Mouse (Mus musculus): ENCODE measurements around the gene Aars2. TPM values are rescaled to one million over a fixed set of nuclear protein-coding genes. Genes with fewer than 3 reads are reported as not detected.

The Aars2 gene
- total RNA-seq, 2 experiments from 2014 or later, result 19.4 to 19.6 TPM

- intact Hi-C loops (cut with DNase I), result no loop called here
- DNase-seq, result no peak
Observed at GRCm38 (mm10) chr17:45556107-45556489, 49.5 kb downstream of the Aars2 start.

- intact Hi-C loops (cut with DNase I), result no loop called here
- no peak for DNase-seq
Observed at GRCm38 (mm10) chr17:45556514-45557245, 50.0 kb downstream of the Aars2 start.

- intact Hi-C loops (cut with DNase I), result no loop called here
- DNase-seq, result no peak
Observed at GRCm38 (mm10) chr17:45557246-45557824, 50.7 kb downstream of the Aars2 start.

- intact Hi-C loops (cut with DNase I), result no loop called here
- no peak for DNase-seq
Observed at GRCm38 (mm10) chr17:45557998-45558862, 51.6 kb downstream of the Aars2 start.

GRCm38 (mm10) chr17:45559732-45560525, 53.3 kb downstream of the Aars2 start:
- intact Hi-C loops (cut with DNase I), result loop anchor here (10.0 kb wide), 1 partner anchor 605 kb away; the partner anchor contains the start of gene Gtpbp2
- DNase-seq, result no peak

- intact Hi-C loops (cut with DNase I), result loop anchor here (10.0 kb wide), 1 partner anchor 602 kb away; the partner anchor contains the start of gene Gtpbp2
- DNase-seq, result no peak
Observed at GRCm38 (mm10) chr17:45563216-45563615, 56.6 kb downstream of the Aars2 start.

GRCm38 (mm10) chr17:45563655-45564530, 57.3 kb downstream of the Aars2 start, which contains the start of gene Slc35b2:
Gene Slc35b2, plus strand, starts transcription at chr17:45563874.
- peak; percentile 94 to 96 for DNase-seq
- intact Hi-C loops (cut with DNase I), result loop anchor here (10.0 kb wide), 1 partner anchor 601 kb away; the partner anchor contains the start of gene Gtpbp2

- DNase-seq, result no peak
- intact Hi-C loops (cut with DNase I), result loop anchor here (10.0 kb wide), 1 partner anchor 600 kb away; the partner anchor contains the start of gene Gtpbp2
Observed at GRCm38 (mm10) chr17:45564531-45565084, 58.0 kb downstream of the Aars2 start.

GRCm38 (mm10) chr17:45565103-45565502, 58.5 kb downstream of the Aars2 start:
- intact Hi-C loops (cut with DNase I), result loop anchor here (10.0 kb wide), 1 partner anchor 600 kb away; the partner anchor contains the start of gene Gtpbp2
- no peak for DNase-seq

GRCm38 (mm10) chr17:45566031-45566359, 59.4 kb downstream of the Aars2 start:
- intact Hi-C loops (cut with DNase I), result loop anchor here (10.0 kb wide), 1 partner anchor 599 kb away; the partner anchor contains the start of gene Gtpbp2
- DNase-seq, result no peak

GRCm38 (mm10) chr17:45566360-45567161, 59.9 kb downstream of the Aars2 start:
- no peak for DNase-seq
- intact Hi-C loops (cut with DNase I), result loop anchor here (10.0 kb wide), 1 partner anchor 598 kb away; the partner anchor contains the start of gene Gtpbp2

- intact Hi-C loops (cut with DNase I), result loop anchor here (10.0 kb wide), 1 partner anchor 598 kb away; the partner anchor contains the start of gene Gtpbp2
- DNase-seq, result no peak
Observed at GRCm38 (mm10) chr17:45567162-45567601, 60.5 kb downstream of the Aars2 start.

- DNase-seq, result no peak
- intact Hi-C loops (cut with DNase I), result loop anchor here (10.0 kb wide), 1 partner anchor 596 kb away; the partner anchor contains the start of gene Gtpbp2
Observed at GRCm38 (mm10) chr17:45568990-45569389, 62.3 kb downstream of the Aars2 start.

GRCm38 (mm10) chr17:45569999-45570398, 63.4 kb downstream of the Aars2 start:
- intact Hi-C loops (cut with DNase I), result loop anchor here (5.0 to 10.0 kb wide), 2 partner anchors 595 to 632 kb away; partner anchors contain the start of genes Gtpbp2, Polh and Xpo5
- no peak for DNase-seq

Measured in heart, postnatal 36 days (tissue).